13 mouse cellular contexts compared by ENCODE assay signal in the genomic region with DNA sequence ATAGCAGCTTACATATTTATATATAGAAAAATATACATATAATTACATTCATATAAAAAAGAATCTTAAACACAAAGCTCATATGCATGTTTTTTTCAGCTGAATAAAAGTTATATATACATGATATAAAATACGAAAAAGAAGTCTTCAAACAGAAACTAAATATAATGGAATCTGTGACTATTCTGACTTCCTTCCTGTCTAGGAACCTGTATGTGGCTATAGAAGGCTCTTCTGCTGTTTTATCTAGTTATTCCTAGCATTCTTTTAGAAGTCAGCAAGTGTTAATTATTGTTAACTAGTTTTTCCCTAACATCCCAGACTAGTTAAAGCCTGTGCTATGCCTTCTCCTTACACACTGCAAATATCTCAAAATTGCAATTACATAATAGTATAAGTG.
"Had no signal": no experiment of that assay in that cellular context is flagged by ENCODE, and none has a peak within 500 bp of the region (broad histone marks: within the 10 kb centered on the region; RNA-seq: fewer than 3 reads in every experiment).

No protein-coding gene starts in this region.

- DNase-seq: kidney, adult 11 months; kidney, adult 8-10 months; kidney, postnatal 10 days; kidney, postnatal 36 days; liver; lung, adult 18-20 months; lung, postnatal 10 days; lung, postnatal 36 days; right cerebral cortex, adult 18-20 months; right cerebral cortex, postnatal 4 days; thymus, postnatal 25 days had no signal

- ATAC-seq: liver, embryonic 12.5 days; midbrain, embryonic 13.5 days had no signal
